Mouse (Mus musculus): ENCODE data around the gene Vps37d. TPM values are rescaled to one million over a fixed set of nuclear protein-coding genes. Genes with fewer than 3 reads are reported as not detected.
A peak's percentile ranks its signal among the peaks of the same experiment; 100 is the strongest.

Gene Vps37d
- polyA plus RNA-seq, 1 experiment, result 19.8 TPM

GRCm38 (mm10) chr5:135048539-135048938 is 29.5 kb downstream of the Vps37d start:
- H3K4me1 ChIP-seq (ENCODE audit: control insufficient read depth, insufficient read depth, low read length), result no peaks in the 10 kb centered on the region
- no peak overlapping the region for H3K4me3 ChIP-seq (replicated peaks; ENCODE audit: insufficient read depth, low read depth, low read length)
- TF ChIP-seq POLR2A (IDR thresholded peaks at IDR 0.05; ENCODE audit: borderline replicate concordance, insufficient read depth, low read length), result no peak
- TF ChIP-seq CTCF (IDR thresholded peaks at IDR 0.05; ENCODE audit: borderline replicate concordance, insufficient read depth, low read depth, low read length), result no peak
- no peaks in the 10 kb centered on the region for H3K27me3 ChIP-seq (ENCODE audit: control insufficient read depth, insufficient read depth, low read length)
- no peak overlapping the region for H3K27ac ChIP-seq (ENCODE audit: insufficient read depth, low read length)
- 88% methylated on average over 5 of the region's 5 CpGs for WGBS
- no peak for DNase-seq

DNA sequence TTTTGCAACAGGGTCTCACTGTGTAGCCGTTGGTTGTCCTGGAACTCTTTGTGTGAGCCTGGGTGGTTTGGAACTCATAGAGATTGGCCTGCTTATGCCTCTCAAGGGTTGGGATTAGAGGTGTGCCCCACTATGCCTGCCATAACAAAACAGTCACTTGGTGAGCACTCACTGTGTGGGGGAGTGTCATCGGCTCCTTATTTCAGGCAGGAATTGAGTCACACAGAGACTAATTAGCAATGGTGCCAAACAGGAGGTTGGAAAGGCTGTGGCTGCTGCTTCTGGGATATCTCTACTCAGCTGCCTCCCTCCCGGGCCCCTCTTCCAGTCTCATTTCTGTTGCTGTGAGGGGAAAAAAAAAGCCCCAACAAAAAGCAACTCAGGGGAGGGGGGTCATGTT is 33.5 kb downstream of the Vps37d start:
- TF ChIP-seq POLR2A (IDR thresholded peaks at IDR 0.05; ENCODE audit: borderline replicate concordance, insufficient read depth, low read length) (no peak), CTCF (IDR thresholded peaks at IDR 0.05; ENCODE audit: borderline replicate concordance, insufficient read depth, low read depth, low read length) (no peak)
- Histone ChIP-seq H3K27me3 (ENCODE audit: control insufficient read depth, insufficient read depth, low read length) (no peaks in the 10 kb centered on the region), H3K4me3 (replicated peaks; ENCODE audit: insufficient read depth, low read depth, low read length) (no peak overlapping the region), H3K4me1 (ENCODE audit: control insufficient read depth, insufficient read depth, low read length) (no peaks in the 10 kb centered on the region), H3K27ac (ENCODE audit: insufficient read depth, low read length) (no peak overlapping the region)
- DNase-seq, result no peak
- 79% methylated on average over 3 of the region's 3 CpGs for WGBS

DNA sequence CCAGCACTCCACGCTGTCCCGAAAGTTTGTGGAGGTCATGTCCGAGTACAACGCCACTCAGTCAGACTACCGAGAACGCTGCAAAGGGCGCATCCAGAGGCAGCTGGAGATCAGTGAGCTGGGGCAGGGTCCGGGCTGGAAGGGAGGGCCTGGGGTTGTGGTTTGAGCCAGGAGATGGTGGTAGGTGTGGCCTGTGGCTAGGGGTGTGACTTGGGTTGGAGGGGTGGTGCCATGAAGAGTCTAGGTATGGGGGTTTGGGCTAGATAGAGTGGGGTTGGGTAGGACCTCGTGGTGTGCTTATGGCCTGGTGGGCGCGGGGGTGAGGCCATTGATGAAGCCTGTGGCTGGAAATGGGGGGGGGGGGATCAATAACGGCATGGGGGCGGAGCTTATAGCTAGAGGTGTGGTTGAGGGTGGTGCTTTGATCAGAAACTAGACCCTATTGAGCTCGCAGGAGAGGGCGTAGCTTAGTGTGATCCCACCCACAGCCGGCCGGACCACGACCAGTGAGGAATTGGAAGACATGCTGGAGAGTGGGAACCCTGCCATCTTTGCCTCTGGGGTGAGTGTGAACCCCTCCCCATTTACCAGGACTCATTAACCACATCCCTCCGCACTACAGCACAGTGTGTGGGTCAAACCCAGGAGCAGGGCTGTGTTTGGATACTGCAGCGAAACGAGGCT is 35.8 kb downstream of the Vps37d start:
- WGBS, result 38% methylated on average over 21 of the region's 21 CpGs
- H3K4me3 ChIP-seq (replicated peaks; ENCODE audit: insufficient read depth, low read depth, low read length), result no peak overlapping the region
- no peaks in the 10 kb centered on the region for H3K4me1 ChIP-seq (ENCODE audit: control insufficient read depth, insufficient read depth, low read length)
- TF ChIP-seq CTCF (IDR thresholded peaks at IDR 0.05; ENCODE audit: borderline replicate concordance, insufficient read depth, low read depth, low read length), result no peak
- TF ChIP-seq POLR2A (IDR thresholded peaks at IDR 0.05; ENCODE audit: borderline replicate concordance, insufficient read depth, low read length), result no peak
- DNase-seq, result no peak
- H3K27ac ChIP-seq (ENCODE audit: insufficient read depth, low read length), result no peak overlapping the region
- no peaks in the 10 kb centered on the region for H3K27me3 ChIP-seq (ENCODE audit: control insufficient read depth, insufficient read depth, low read length)

GRCm38 (mm10) chr5:135040777-135041176 is 37.3 kb downstream of the Vps37d start:
- no peak overlapping the region for H3K27ac ChIP-seq (ENCODE audit: insufficient read depth, low read length)
- 72% methylated on average over 11 of the region's 11 CpGs for WGBS
- H3K4me1 ChIP-seq (ENCODE audit: control insufficient read depth, insufficient read depth, low read length), result no peaks in the 10 kb centered on the region
- no peak for TF ChIP-seq CTCF (IDR thresholded peaks at IDR 0.05; ENCODE audit: borderline replicate concordance, insufficient read depth, low read depth, low read length)
- H3K27me3 ChIP-seq (ENCODE audit: control insufficient read depth, insufficient read depth, low read length), result no peaks in the 10 kb centered on the region
- no peak overlapping the region for H3K4me3 ChIP-seq (replicated peaks; ENCODE audit: insufficient read depth, low read depth, low read length)
- DNase-seq, result no peak

DNA sequence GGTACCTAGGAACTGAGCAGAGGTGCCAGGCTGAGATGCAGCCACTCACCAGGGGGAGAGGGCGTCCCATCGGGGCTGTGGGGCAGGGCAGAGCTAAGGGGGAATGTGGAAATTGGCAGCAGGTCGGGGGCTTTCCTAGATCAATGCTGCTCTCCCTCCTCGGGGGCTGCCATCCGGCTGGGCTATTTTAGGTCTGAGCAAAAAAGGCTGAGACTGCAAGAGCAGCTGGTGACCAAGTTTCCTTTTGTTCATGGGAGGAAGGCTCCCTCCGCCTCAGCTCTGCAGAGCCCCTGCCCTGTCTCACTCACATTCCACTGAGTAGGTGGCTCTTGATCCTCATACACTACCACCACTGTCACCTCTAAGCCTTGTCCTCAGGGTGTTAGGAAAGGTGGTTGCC is 38.0 kb downstream of the Vps37d start:
- no peak for TF ChIP-seq POLR2A (IDR thresholded peaks at IDR 0.05; ENCODE audit: borderline replicate concordance, insufficient read depth, low read length)
- no peak for TF ChIP-seq CTCF (IDR thresholded peaks at IDR 0.05; ENCODE audit: borderline replicate concordance, insufficient read depth, low read depth, low read length)

GRCm38 (mm10) chr5:135039541-135039940 is 38.5 kb downstream of the Vps37d start:
- Histone ChIP-seq H3K27ac (ENCODE audit: insufficient read depth, low read length) (no peak overlapping the region), H3K4me1 (ENCODE audit: control insufficient read depth, insufficient read depth, low read length) (no peaks in the 10 kb centered on the region), H3K27me3 (ENCODE audit: control insufficient read depth, insufficient read depth, low read length) (no peaks in the 10 kb centered on the region), H3K4me3 (replicated peaks; ENCODE audit: insufficient read depth, low read depth, low read length) (no peak overlapping the region)
- TF ChIP-seq CTCF (IDR thresholded peaks at IDR 0.05; ENCODE audit: borderline replicate concordance, insufficient read depth, low read depth, low read length) (no peak), POLR2A (IDR thresholded peaks at IDR 0.05; ENCODE audit: borderline replicate concordance, insufficient read depth, low read length) (no peak)
- 84% methylated on average over 9 of the region's 9 CpGs for WGBS
- DNase-seq, result no peak

More for the DNA sequence above, 38.0 kb downstream of the Vps37d start:
- Histone ChIP-seq H3K27ac (ENCODE audit: insufficient read depth, low read length) (no peak overlapping the region), H3K27me3 (ENCODE audit: control insufficient read depth, insufficient read depth, low read length) (no peaks in the 10 kb centered on the region), H3K4me3 (replicated peaks; ENCODE audit: insufficient read depth, low read depth, low read length) (no peak overlapping the region), H3K4me1 (ENCODE audit: control insufficient read depth, insufficient read depth, low read length) (no peaks in the 10 kb centered on the region)
- DNase-seq, result no peak
- 37% methylated on average over 6 of the region's 6 CpGs for WGBS

DNA sequence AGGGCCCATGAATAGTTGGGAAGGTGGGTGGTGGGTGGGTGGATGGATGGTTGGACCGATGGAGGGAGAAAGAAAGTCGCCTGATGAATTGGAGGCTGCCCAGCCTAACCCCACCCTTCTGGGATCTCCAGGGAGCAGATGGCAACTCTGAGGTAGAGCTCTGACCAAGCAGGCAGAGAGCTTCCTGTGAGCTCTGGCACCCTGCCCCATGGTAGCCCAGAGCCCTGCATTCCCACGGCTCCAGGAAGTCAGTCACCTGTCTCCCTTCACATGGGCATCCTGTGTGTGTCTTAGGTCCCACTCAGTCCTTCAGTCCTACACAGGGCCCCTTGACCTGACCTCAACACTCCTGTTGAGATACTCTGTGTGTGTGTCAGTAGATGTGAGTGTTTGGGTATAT is 40.1 kb downstream of the Vps37d start:
- DNase-seq, result peak in 1 of 2 experiments; percentile 47
- 13% methylated on average over 3 of the region's 3 CpGs for WGBS
- TF ChIP-seq CTCF (IDR thresholded peaks at IDR 0.05; ENCODE audit: borderline replicate concordance, insufficient read depth, low read depth, low read length), result no peak
- no peak for TF ChIP-seq POLR2A (IDR thresholded peaks at IDR 0.05; ENCODE audit: borderline replicate concordance, insufficient read depth, low read length)
- Histone ChIP-seq H3K27me3 (ENCODE audit: control insufficient read depth, insufficient read depth, low read length) (no peaks in the 10 kb centered on the region), H3K4me1 (ENCODE audit: control insufficient read depth, insufficient read depth, low read length) (no peaks in the 10 kb centered on the region), H3K4me3 (replicated peaks; ENCODE audit: insufficient read depth, low read depth, low read length) (no peak overlapping the region), H3K27ac (ENCODE audit: insufficient read depth, low read length) (no peak overlapping the region)

GRCm38 (mm10) chr5:135035608-135036359 is 42.3 kb downstream of the Vps37d start:
- H3K4me3 ChIP-seq (replicated peaks; ENCODE audit: insufficient read depth, low read depth, low read length), result no peak overlapping the region
- TF ChIP-seq POLR2A (IDR thresholded peaks at IDR 0.05; ENCODE audit: borderline replicate concordance, insufficient read depth, low read length) (no peak), CTCF (IDR thresholded peaks at IDR 0.05; ENCODE audit: borderline replicate concordance, insufficient read depth, low read depth, low read length) (no peak)
- WGBS, result 67% methylated on average over 18 of the region's 18 CpGs
- no peaks in the 10 kb centered on the region for H3K27me3 ChIP-seq (ENCODE audit: control insufficient read depth, insufficient read depth, low read length)
- H3K4me1 ChIP-seq (ENCODE audit: control insufficient read depth, insufficient read depth, low read length), result no peaks in the 10 kb centered on the region
- no peak for DNase-seq
- no peak overlapping the region for H3K27ac ChIP-seq (ENCODE audit: insufficient read depth, low read length)

All from cerebellum, adult 2 months (tissue).